Mouse (Mus musculus): ENCODE measurements around the gene Socs1.

DNA sequence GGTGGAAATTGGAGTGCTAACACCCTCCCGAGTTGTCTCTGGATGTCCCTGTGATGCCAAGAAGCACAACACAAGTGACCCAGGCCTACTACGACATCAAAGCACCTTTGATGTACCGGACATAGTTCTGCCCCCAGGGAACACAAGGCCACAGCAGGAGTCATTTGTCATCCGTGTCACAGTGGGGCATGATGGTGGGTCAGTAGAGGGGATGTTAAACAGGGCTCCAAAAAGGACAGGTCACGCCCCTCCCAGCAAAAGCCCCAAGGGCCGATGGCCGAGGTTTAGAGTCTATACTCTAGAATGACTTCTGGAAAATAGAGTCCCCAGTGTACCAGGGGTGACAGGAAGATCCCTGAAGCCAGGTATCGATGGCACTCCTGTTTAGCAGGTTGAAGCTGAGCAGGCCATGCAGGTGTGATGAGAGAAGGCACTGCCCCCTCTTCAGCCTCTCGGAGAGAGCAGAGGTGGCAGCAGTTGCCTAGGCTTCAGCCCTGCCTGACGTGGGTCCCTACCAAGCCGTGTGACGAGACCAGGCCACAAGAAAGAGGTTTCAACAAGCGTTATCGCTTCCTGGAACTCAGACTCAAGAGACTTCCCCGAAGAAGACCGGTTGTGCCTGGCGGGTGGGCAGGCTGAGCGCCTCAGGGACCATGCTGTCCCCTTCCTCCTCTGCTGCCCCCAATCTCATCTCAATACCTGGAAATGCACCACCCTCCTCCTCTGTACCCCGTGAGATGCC lies 13.4 kb downstream of the Socs1 start:
- no peak for TF ChIP-seq ZNF384 (IDR thresholded peaks at IDR 0.05; ENCODE audit: low read depth, low read length)
- TF ChIP-seq MAFK (IDR thresholded peaks at IDR 0.05; ENCODE audit: insufficient read depth, low read depth, low read length): no peak
- no peak for TF ChIP-seq CHD2 (IDR thresholded peaks at IDR 0.05; ENCODE audit: low read depth, low read length)
- no peak for TF ChIP-seq ZC3H11A (IDR thresholded peaks at IDR 0.05; ENCODE audit: borderline replicate concordance, low read depth, low read length)
- TF ChIP-seq HCFC1 (IDR thresholded peaks at IDR 0.05; ENCODE audit: borderline replicate concordance, insufficient read depth, low read length): no peak

Measured in ES-E14 (cell line).